Mouse (Mus musculus) mature B cell (primary cell): ENCODE data around the gene Dnajc25.

Experiments
- in situ Hi-C: fragments of 300-500 bp; cut with MboI; formaldehyde crosslinking; loops from 2 replicates; pipeline ENCODE4 v1.14.3; 2019

Gene Dnajc25

GRCm38 (mm10) chr4:58994762-58995161 lies at the start of gene Dnajc25:
TSS of gene Dnajc25 (plus strand) at chr4:58995062.
- in situ Hi-C loops = no loop called here

DNA sequence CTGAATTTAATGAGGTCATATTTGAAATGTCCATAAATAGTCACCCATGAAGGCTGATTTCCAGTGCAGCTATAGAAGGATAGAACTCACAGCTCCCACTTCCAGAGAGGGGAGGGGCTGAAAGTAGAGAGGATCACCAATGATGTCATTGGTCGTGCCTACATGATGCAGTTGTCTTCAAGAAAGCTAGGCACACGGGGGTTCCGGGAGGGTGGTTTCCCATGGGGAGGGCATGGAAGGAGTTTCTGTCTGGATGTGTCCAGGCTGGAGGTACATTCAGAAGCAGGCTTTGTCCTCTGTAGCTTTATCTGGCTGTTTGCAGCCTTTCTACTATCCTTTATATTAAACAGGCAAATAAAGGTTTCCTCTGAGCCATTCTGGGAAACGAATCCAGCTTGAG lies 46.5 kb upstream of the Dnajc25 start:
- in situ Hi-C loops = no loop called here

DNA sequence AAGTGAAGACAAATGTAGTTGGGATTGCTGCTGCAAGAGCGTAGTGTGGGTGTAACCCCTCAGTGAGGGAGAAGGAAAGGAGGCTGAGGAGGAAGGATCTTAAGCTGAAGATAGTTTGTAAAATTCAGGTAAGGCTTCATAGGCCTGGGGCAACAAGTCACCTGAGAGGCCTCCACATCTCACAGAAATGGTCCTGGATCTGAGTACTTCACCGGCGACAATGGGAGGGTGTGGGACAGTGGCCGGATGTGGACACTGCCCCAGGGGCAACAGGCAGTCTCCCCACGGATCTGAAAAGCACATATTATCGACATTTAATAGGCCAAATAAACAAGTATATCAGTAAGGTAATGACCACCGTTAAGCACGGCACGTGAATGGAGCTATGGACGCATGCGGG lies 42.2 kb upstream of the Dnajc25 start:
- in situ Hi-C loops = no loop called here

GRCm38 (mm10) chr4:58961719-58962118 lies 33.1 kb upstream of the Dnajc25 start:
- in situ Hi-C loops = no loop called here

DNA sequence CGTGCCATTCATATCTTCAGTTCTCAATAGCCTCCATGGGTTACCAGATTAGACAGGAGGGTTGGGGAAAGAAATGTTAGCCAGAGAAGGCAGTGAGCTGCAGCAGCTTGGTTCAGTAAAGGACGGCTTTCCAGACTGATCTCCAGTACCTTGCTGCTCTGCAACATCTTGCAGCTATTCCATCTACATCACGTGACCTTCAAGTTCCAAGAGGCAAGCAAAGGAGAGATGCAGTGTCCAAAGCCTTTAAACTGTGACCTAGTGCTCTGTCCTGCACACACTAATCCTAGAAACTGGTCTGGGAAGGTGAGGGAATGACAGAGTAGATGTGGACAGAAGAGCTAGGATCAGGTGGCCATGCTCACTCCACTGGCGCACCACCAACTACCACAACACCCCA lies 31.6 kb upstream of the Dnajc25 start:
- in situ Hi-C loops = no loop called here

DNA sequence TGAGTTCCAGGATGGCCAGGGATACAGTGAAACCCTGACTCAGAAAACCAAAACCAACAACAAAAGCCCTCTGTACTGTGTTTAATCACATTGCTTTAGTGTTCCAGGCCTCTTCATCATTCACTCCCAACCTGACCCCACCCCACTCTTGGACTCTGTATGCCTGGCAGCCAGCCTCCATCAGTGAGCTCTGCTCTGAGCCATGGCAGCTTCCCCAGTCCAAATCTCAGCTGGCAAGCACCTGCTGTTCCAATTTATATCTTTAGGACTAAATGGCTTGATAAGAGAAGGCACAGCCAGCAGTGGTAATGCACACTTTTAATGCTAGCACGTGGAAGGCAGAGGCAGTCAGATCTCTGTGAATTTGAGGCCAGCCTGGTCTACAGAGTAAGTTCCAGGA lies 29.7 kb upstream of the Dnajc25 start:
- in situ Hi-C loops = no loop called here

- in situ Hi-C loops = no loop called here
These were observed 24.2 kb upstream of the Dnajc25 start for GRCm38 (mm10) chr4:58970678-58971077.

- in situ Hi-C loops = no loop called here
These were observed 19.2 kb upstream of the Dnajc25 start for GRCm38 (mm10) chr4:58975711-58976110.

DNA sequence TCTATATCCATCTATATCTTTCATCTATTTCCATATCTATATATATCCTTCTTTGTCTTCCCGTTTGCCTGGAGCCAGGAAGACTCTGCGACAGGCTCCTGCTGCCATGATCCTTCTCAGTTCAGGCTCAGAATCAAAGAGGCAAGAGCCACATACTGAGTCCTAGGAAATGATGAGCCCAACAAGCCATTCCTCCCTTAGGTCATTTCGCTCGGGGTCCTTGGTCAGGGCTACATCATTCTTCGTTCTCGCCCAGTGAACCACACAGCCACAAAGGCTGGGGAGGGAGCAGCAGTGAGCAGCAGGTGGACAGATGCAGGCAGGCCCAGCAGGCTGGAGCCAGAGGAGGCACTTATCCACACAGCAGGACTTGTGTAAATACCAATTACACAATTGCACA lies 13.4 kb upstream of the Dnajc25 start:
- in situ Hi-C loops = no loop called here

- in situ Hi-C loops = no loop called here
These were observed 12.1 kb upstream of the Dnajc25 start for GRCm38 (mm10) chr4:58982806-58983205.

DNA sequence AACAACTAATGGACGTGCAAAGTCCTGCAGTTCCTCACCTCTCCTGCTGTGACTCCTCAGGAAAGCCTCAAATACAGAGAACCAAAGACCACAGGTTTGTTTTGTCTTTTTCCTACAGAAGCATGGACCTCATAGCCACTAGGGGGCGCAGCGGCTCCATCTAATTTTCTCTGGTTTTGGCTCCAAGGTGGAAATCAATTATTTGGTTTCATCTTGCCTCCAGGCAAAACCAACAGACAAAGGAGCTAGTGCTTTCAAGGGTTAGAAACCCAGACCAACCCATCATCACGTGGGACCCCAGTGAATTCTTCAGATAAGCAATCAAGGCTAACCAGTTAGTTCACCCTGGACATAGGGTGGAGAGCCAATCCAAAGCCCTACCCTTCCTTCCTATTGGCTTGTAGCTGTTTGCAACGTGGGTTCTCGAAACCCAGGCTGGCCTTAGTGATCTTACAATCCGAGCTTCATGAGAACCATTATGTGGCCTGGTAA lies 9.7 kb upstream of the Dnajc25 start:
- in situ Hi-C loops = no loop called here

- in situ Hi-C loops = no loop called here
These were observed 8.2 kb upstream of the Dnajc25 start, which contains the start of gene Ptgr1 for GRCm38 (mm10) chr4:58986540-58987190. TSS of gene Ptgr1 (minus strand) at chr4:58987119.

GRCm38 (mm10) chr4:58989303-58989898 lies 5.5 kb upstream of the Dnajc25 start:
- in situ Hi-C loops = no loop called here

GRCm38 (mm10) chr4:58990609-58991434 lies 4.0 kb upstream of the Dnajc25 start:
- in situ Hi-C loops = no loop called here

GRCm38 (mm10) chr4:58992195-58992594 lies 2.7 kb upstream of the Dnajc25 start:
- in situ Hi-C loops = no loop called here

GRCm38 (mm10) chr4:58995251-58995693 lies 410 bp downstream of the Dnajc25 start:
- in situ Hi-C loops = no loop called here

GRCm38 (mm10) chr4:58997081-58997480 lies 2.2 kb downstream of the Dnajc25 start:
- in situ Hi-C loops = no loop called here

GRCm38 (mm10) chr4:58998688-58999087 lies 3.8 kb downstream of the Dnajc25 start:
- in situ Hi-C loops = no loop called here

DNA sequence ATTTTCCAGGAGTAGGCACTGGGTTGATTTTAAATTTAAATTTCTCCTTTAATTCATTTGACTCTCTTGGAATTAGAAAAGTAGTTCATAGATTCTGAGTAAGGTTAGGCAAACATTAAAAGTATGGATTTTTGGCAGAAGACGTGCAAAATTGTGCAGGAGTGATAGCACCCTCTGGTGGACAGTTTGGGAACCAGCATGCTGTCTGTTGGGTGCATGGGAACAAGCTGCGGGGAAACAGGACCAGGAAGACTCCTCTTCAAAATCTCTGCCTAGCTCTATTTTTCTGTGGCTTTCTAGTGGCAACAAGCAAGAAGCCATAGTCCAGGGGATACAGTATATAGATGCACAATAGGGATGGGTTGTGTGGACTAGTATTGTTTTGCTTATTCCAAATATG lies 4.8 kb downstream of the Dnajc25 start:
- in situ Hi-C loops = no loop called here

- in situ Hi-C loops = no loop called here
These were observed 5.8 kb downstream of the Dnajc25 start for GRCm38 (mm10) chr4:59000614-59001013.

GRCm38 (mm10) chr4:59002948-59003805 lies 8.3 kb downstream of the Dnajc25 start, which contains the start of gene Gm20503:
TSS of gene Gm20503 (plus strand) at chr4:59003210.
- in situ Hi-C loops = no loop called here

- in situ Hi-C loops = no loop called here
These were observed 8.9 kb downstream of the Dnajc25 start for GRCm38 (mm10) chr4:59003806-59004200.
